Mouse (Mus musculus): ENCODE results near the gene Dlg3.
A peak's percentile ranks its signal among the peaks of the same experiment; 100 is the strongest.

Dlg3 gene

GRCm38 (mm10) chrX:100767181-100767884, at the start of gene Dlg3:
Gene Dlg3 (plus strand): TSS chrX:100767722.
- peak; percentile 66 for DNase-seq

- DNase-seq, result peak; percentile 20
Observed at GRCm38 (mm10) chrX:100728947-100729346, 38.6 kb upstream of the Dlg3 start.

- DNase-seq, result peak; percentile 16
Observed at GRCm38 (mm10) chrX:100729665-100730188, 37.8 kb upstream of the Dlg3 start, which contains the start of gene Gdpd2. Gene Gdpd2 (plus strand): TSS chrX:100729873.

GRCm38 (mm10) chrX:100730266-100730665, 37.3 kb upstream of the Dlg3 start:
- no peak for DNase-seq

- DNase-seq, result no peak
Observed at GRCm38 (mm10) chrX:100734359-100734758, 33.2 kb upstream of the Dlg3 start.

GRCm38 (mm10) chrX:100738918-100739317, 28.6 kb upstream of the Dlg3 start:
- peak; percentile 68 for DNase-seq

GRCm38 (mm10) chrX:100739443-100739842, 28.1 kb upstream of the Dlg3 start:
- DNase-seq, result no peak

GRCm38 (mm10) chrX:100740785-100741184, 26.7 kb upstream of the Dlg3 start:
- DNase-seq, result no peak

GRCm38 (mm10) chrX:100741940-100742339, 25.6 kb upstream of the Dlg3 start:
- DNase-seq, result peak; percentile 88

GRCm38 (mm10) chrX:100765855-100766254, 1.7 kb upstream of the Dlg3 start:
- DNase-seq, result no peak

- no peak for DNase-seq
Observed at GRCm38 (mm10) chrX:100767885-100768626, 534 bp downstream of the Dlg3 start.

- no peak for DNase-seq
Observed at GRCm38 (mm10) chrX:100769281-100769680, 1.8 kb downstream of the Dlg3 start.

GRCm38 (mm10) chrX:100774341-100774811, 6.9 kb downstream of the Dlg3 start:
- peak; percentile 40 for DNase-seq

- DNase-seq, result no peak
Observed at GRCm38 (mm10) chrX:100775405-100775804, 7.9 kb downstream of the Dlg3 start.

- DNase-seq, result peak; percentile 45
Observed at GRCm38 (mm10) chrX:100776494-100776893, 9.0 kb downstream of the Dlg3 start.

GRCm38 (mm10) chrX:100776985-100777654, 9.6 kb downstream of the Dlg3 start:
- peak; percentile 19 for DNase-seq

GRCm38 (mm10) chrX:100777655-100778234, 10.2 kb downstream of the Dlg3 start:
- no peak for DNase-seq

- no peak for DNase-seq
Observed at GRCm38 (mm10) chrX:100778397-100778796, 10.9 kb downstream of the Dlg3 start.

- no peak for DNase-seq
Observed at GRCm38 (mm10) chrX:100789322-100789721, 21.8 kb downstream of the Dlg3 start.

GRCm38 (mm10) chrX:100796041-100796740, 28.7 kb downstream of the Dlg3 start:
- DNase-seq, result no peak

GRCm38 (mm10) chrX:100796741-100797090, 29.2 kb downstream of the Dlg3 start:
- DNase-seq, result no peak

- no peak for DNase-seq
Observed at GRCm38 (mm10) chrX:100797370-100797769, 29.8 kb downstream of the Dlg3 start.
